Mouse (Mus musculus): ENCODE measurements around the gene Mfsd14a.
"Not testable (repeated sequence)": the region's sequence is repeated elsewhere in the genome, so short reads cannot be mapped to it uniquely, and the experiment has no call there.

Gene Mfsd14a

GRCm38 (mm10) chr3:116662463-116662863 is at the start of gene Mfsd14a:
Mfsd14a (minus strand) TSS chr3:116662677.
- DNase-seq (ENCODE audit: low read depth, low spot score), result peak; percentile 82

DNA sequence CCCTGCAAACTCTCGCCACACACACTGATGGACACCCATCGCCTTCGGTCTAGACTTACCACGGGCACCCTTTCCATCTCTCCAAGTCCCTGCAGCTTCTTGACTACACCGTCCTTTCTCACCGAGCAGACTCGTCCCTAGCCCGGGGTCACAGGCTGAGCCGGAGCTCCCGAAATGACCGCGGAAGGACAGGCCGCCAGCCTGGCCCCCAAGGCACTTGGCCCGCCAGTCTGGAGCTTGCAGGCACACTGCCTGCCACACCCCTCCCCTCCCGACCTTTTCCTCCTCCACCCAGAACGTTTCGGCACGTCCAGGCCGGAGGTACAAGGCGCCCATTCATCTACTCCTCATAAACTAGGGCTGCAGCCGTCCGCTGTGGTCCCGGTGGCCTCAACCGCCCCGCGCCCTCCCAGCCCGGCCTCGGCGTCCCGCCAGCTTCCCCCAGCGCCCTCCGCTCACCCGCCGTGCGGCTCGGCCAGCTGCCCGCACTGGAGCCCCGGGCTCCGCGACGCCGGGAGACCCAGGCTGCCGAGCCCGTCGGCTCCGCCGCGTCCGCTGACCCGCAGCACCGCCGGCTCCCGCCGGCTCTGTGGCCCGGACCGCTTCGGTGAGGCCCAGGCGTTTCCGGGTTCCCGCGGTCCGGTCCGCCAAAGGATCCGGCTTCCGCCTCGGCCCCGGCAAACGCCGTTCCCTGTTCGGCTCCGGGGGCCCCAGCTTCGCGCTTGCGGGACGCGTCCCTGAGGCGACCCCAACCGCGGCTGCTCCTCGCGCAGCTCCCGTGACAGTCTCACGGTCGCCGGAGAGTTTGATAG is 49.4 kb upstream of the Mfsd14a start:
- DNase-seq (ENCODE audit: low read depth, low spot score), result no peak

DNA sequence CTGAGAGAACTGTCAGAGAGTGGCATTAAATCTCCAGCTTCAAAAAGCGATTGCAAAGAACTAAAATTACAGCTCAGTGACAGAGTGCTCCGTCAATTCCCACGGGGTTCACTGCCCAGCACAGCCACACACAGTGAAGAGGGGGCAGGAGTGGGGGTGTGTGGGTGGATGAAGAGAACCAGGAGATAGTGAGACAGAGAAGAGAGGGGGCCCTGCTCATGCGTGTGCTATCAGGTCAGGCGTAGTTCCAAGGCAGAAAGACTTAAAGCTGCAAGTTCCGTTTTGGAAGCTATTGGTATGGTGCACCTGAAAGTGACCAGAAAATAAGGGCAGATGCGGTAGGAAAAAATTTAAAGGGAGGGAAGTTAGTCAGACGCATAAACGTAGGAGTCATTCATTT is 48.5 kb upstream of the Mfsd14a start:
- no peak for DNase-seq (ENCODE audit: low read depth, low spot score)

- no peak for DNase-seq (ENCODE audit: low read depth, low spot score)
These were observed 43.2 kb upstream of the Mfsd14a start for GRCm38 (mm10) chr3:116705637-116706204.

DNA sequence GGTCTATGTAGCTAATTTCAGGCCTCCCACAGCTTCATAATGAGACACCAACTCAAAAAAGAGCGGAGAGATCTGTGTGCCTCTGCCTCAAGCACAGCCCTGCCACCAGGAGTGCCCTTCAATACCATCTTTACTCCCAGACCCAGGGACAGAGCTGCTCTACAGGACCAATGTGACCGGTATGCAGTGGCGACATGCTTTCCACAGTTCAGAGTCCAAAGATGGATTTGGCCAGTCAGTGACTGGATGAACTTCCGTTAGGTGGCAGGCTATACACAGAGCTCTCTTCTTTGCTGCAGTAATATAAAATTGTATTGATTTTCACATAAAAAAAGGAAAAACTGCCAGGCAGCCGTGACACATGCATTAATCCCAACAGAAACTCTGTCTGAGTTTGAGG is 41.4 kb upstream of the Mfsd14a start:
- DNase-seq (ENCODE audit: low read depth, low spot score), result no peak

DNA sequence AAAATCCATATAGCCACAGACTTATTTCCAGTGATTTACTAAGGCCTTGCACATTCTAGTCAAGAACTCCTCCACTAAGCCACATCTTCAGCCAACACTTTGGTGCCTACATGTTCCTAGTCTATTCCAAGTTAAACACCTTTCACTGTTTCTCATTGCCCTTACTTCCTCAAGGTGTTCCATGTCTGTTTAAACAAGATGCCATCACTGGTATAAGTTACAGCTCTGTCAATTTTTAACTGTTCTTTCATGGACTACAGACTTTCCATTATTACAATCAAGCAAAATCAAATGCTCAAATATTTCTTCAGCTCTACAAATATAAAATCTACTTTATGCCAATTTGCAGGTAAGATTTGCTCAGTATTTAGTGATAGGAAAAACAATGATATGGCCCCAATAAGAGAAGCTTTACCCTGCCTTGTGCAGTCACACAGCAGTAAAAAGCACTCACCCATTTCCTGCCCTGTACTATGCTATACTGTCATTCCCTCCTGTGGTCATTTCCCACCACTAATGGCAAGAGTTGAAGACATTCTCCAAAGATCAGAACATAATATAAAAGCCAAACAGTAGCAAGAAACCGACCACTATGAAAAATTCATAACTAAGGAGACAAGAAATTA is 40.3 kb upstream of the Mfsd14a start:
- no peak for DNase-seq (ENCODE audit: low read depth, low spot score)

DNA sequence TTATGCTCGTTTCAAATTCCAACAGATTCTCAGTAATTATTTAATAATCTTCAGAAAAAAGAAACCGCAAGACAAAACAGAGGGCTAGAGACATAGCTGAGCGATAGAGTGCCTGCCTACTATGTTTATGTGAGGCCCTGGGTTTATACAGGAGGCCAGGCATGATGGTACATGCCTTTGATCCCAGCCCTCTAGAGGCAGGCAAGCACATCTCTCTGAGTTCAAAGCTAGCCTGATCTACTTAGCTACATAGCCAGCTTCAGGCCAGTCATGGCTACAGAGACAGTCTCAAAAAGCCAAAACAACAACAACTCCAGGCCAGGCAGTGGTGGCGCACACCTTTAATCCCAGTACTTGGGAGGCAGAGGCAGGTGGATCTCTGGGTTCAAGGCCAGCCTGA is 39.1 kb upstream of the Mfsd14a start:
- DNase-seq (ENCODE audit: low read depth, low spot score), result no peak

- DNase-seq (ENCODE audit: low read depth, low spot score), result no peak
These were observed 36.3 kb upstream of the Mfsd14a start for GRCm38 (mm10) chr3:116698786-116699185.

GRCm38 (mm10) chr3:116695666-116695985 is 33.1 kb upstream of the Mfsd14a start:
- DNase-seq (ENCODE audit: low read depth, low spot score), result no peak

- DNase-seq (ENCODE audit: low read depth, low spot score), result no peak
These were observed 32.6 kb upstream of the Mfsd14a start for GRCm38 (mm10) chr3:116694955-116695665.

- no peak for DNase-seq (ENCODE audit: low read depth, low spot score)
These were observed 31.8 kb upstream of the Mfsd14a start for GRCm38 (mm10) chr3:116694312-116694711.

GRCm38 (mm10) chr3:116681160-116681559 is 18.7 kb upstream of the Mfsd14a start, which contains the start of gene Gm43191:
Gm43191 (minus strand) TSS chr3:116681260.
- no peak for DNase-seq (ENCODE audit: low read depth, low spot score)

DNA sequence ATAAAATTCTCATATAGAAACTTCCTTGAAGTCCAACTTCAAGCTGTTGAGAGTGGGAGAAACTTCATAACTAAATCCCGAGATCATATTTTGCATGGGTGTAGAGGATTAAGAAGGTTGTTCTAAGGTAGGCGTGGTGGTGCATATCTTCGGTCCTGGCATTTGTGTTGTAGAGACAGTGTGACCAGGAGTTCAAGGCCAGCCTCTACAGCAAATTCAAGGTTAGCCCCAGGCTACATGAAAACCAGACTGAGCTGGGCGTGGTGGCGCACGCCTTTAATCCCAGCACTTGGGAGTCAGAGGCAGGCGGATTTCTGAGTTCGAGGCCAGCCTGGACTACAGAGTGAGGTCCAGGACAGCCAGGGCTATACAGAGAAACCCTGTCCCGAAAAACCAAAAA is 1.8 kb upstream of the Mfsd14a start:
- DNase-seq (ENCODE audit: low read depth, low spot score), result not testable (repeated sequence)

- no peak for DNase-seq (ENCODE audit: low read depth, low spot score)
These were observed 535 bp downstream of the Mfsd14a start for GRCm38 (mm10) chr3:116661870-116662414.

DNA sequence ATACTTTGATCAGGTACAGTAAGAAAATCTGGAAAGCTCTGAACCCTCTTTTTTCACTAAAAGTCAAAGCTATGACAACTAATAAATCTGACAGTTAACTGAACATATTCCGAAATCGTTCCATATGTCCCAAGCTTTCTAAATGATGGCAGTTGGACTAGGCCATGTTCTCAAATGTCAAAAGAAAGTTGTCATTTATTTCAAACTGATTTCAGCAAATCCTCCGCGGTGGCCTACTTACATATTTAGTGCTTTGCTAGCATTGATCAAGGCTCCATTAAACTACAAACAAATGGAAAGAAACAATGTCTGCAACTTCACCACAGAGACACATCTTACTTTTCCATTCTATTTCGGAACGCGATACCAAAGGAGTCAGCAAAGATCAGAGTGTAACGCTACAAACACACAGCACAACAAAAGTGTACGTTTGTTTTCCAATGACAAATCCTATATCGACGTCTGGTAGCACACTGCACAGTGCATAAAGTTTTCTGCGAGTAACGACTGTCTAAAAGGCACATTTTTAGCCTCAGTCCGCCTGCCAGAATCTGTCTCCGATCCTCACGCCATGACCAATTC is 1.1 kb downstream of the Mfsd14a start:
- no peak for DNase-seq (ENCODE audit: low read depth, low spot score)

DNA sequence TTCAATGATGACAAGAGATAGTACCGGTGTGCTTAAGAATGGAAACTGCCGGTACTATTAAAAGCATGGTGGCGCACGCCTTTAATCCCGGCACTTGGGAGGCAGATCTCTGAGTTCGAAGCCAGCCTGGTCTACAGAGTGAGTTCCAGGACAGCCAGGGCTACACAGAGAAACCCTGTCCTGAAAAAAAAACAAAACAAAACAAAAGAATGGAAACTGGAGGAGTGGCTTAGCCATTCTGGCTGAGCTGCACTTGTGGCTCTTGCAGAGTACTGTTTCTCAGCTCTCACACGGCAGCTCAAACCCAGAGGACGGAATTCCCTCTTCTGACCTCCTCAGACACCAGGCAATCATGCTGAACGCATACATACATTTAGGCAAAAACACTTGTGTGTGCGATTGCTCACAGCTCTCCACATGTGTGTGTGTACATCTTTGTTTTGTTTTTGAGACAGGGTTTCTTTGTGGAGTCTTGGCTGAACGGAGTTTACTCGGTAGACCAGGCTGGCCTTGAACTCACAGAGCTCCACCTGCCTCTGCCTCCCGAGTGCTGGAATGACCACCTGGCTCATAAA is 2.5 kb downstream of the Mfsd14a start:
- no peak for DNase-seq (ENCODE audit: low read depth, low spot score)

DNA sequence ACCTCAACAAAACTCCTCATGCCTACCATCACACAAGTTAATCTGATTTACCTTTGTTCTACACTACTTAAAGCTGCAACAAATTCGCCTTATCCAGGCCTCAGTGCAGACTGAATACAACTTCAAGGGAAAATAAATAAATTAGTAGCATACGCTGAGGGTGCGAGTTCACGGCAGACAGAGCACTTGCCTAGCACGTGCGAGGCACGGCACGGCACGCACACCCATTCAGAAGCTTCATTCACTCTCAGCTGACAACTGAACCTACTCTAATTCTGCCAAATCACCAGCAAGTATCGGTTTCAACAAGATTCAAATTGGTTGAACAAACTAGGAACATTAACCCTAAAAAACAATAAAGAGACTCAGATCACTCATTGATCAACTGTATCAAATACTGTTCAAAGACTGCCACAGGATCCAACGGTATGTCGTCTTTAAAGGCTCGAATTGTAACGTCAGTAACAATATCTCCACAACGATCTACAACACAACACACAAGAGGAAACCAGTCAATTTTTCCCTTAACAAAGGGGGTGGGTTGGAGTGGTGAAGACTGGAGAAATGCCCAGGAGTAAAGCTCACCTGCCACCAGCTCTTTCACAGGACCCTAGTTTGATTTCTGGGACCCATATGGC is 3.4 kb downstream of the Mfsd14a start:
- no peak for DNase-seq (ENCODE audit: low read depth, low spot score)

- DNase-seq (ENCODE audit: low read depth, low spot score), result no peak
These were observed 6.1 kb downstream of the Mfsd14a start for GRCm38 (mm10) chr3:116656184-116656965.

DNA sequence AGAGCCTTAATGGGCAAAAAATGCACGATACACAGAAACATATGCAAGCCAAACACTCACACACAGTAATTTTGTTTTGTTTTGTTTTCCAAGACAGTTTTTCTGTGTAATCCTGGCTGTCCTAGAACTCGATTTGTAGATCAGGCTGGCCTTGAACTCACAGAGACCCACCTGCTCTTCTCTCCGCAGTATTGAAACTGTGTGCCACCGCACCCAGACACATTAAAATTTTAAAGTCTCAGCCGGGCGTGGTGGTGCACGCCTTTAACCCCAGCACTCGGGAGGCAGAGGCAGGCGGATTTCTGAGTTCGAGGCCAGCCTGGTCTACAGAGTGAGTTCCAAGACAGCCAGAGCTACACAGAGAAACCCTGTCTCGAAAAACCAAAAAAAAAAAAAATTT is 8.4 kb downstream of the Mfsd14a start:
- DNase-seq (ENCODE audit: low read depth, low spot score), result not testable (repeated sequence)
